Mouse (Mus musculus): ENCODE measurements around the gene Ino80e.
"Not testable (repeated sequence)": the region's sequence is repeated elsewhere in the genome, so short reads cannot be mapped to it uniquely, and the experiment has no call there.

The Ino80e gene

DNA sequence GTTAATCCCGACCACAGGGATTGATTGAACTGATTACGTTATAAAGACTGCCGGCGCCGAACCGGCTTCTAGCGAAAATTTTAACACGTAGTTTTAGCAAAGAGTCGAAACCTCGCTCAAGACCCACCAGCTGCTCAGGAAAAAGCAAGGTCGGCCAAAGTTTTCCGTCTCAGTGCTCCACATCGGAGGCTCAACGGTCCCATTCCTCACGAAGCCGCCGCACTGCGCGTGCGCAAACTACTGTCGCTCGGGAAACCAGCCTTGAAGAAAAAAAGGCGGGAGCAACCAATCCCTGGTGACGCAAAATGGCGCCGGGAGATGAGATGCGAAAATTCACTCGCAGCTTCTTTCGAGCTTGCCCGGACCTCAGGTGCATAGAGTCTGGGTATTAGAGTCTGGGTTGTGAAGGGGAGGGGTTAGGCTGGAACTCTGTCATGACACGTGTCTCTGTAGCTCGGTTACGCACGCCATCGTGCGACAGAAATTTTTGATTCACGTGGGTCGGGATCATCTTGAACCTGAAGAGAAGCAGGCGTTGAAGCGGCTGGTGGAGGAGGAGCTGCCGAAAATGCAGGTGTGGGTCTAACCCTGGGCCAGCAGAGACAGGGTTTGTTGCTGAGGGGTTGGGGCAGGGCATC lies at the start of gene Ino80e:
Gene Ino80e (minus strand): TSS at position 231 of the 638 bp plus-strand sequence.
- DNase-seq (ENCODE audit: low read depth, low spot score), result peak; percentile 93

DNA sequence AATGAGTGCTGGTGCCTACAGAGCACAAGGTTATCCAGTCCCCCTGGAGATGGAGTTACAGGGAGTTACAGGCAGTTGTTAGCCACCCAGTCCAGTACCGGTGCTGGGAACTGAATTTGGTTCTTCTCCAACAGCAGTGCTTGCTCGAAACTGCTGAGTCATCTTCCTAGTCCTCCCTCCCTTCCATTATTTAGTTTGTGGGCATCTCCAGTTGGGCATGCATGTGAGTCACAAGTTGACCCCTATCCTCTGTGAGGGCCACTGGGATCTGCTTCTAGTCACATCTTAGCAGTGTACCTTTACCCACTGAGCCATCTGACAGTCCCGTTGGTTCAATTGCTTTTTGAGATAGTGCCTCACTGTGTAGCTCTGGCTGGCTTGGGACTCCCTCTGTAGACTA lies 43.4 kb upstream of the Ino80e start:
- DNase-seq (ENCODE audit: low read depth, low spot score), result no peak

DNA sequence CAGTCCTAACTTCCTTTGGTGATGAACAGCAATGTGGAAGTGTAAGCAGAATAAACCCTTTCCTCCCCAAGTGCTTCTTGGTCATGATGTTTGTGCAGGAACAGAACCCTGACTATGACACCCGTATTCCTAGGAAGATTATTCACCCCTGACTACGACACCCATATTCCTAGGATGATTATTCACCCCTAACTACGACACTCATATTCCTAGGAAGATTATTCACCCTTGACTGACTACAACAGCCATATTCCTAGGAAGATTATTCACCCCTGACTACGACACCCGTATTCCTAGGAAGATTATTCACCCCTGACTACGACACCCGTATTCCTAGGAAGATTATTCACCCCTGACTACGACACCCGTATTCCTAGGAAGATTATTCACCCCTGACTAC lies 37.6 kb upstream of the Ino80e start:
- DNase-seq (ENCODE audit: low read depth, low spot score), result not testable (repeated sequence)

DNA sequence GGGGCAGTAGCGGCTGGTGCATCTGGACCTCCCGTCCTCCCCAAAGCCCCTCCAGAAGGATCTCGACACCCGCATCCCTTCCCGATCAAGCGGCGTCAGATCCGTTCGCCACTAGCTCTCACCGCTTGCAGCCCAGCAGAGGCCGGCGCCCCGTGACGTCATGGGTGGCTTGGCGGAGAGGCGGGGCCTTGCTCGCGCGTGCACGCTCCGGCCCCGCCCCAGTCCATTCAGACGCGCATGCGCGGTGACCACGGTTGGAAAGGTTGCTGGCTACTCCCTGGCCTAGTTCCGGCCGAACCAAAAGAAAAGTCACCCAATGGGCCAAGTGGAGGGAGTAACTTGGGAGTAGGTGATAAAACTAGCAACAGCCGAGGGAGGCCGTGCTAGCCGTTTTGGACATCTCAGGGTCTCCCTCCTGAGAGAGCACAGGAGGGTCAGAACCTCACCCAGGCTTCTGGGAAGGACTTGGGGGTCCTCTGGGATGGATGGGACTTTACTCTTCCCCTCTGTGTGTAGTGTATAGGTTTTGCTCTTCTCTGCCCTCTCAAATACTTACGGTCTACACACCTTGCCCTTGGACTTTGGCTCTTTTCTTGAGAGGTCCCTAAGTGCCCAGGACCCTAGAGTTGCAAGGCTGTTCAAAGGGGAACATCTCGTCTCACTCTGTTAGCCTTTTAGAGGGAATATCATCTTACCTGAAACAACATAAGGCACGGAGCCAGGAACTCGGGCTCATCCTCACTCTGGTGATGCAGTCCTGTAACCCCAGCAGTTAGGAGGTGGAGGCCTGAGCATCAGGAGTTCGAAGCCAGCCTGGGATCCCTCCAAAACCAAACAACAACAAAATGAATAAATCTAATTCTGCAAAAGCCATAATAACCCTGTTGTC lies 36.2 kb upstream of the Ino80e start:
- peak; percentile 85 for DNase-seq (ENCODE audit: low read depth, low spot score)

DNA sequence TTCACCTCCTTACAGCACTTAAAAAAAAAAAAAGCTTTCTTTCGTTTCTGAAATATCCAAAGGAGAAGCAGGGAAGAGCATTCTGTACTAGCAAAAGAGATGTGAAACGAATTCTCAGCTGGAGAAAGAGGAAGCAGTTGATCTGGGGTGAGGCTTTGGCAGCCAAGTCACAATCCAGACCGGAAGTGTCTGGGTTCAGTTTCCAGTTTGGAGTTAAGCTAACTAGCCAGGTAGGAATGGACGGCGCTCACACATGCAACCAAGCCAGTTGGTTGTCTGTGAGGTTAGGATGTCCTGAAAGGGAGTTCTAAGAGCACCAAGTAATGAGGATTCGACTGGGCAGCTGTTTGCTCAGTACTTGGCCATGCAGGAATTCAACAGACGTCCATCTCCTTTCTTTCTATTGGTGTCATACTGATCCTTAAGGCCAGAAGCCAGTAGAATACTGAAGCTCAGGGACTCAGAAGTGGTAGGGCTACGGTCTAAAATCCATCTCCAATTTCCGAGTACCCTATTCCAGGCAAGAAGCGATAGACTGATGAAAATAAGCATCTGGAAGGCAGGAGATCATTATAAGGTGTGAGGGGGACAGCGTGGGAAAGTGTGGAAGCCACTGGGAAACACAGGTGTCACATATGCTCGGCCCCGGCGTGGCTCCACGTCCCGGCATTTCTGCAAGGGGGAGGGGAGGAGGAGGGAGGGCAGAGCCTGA lies 35.4 kb upstream of the Ino80e start:
- peak; percentile 30 for DNase-seq (ENCODE audit: low read depth, low spot score)

DNA sequence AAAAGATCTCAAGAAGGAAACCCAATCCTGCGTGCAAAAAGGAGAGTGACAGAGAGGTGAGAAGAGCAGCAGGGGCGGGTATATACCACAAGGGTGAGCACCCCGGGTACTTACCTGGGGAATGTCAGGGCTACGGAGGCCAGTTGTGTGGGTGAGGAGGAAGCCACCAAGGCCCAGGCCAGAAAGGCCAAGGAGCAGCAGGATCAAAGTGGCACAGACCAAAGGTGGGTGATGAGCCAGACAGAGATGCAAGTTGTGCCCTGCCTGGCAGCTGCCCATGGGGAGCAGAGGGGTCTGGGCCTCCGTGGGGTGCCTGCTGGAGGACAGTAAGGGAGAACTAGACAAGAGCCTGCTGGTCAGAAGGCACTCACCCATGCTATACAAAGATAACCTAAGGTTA lies 34.7 kb upstream of the Ino80e start:
- no peak for DNase-seq (ENCODE audit: low read depth, low spot score)

DNA sequence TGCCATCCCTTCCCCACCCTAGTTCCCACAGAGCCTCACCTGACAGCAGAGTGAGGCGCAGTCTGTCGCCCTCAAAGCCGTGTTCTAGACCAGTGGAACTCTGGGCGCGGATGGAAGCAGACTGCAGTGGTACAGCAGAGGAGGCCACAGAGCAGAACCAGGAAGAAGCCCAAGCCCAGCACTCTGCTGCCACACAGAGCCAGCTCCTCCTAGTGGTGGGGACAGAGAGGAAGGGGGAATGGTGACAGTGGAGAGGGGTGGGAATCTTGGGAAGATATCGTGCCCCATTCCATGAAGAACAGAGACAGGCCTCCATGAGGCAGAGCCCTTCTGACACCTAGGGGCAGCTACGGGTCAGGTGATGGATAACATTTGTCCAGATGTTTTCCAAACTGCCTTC lies 26.7 kb upstream of the Ino80e start:
- DNase-seq (ENCODE audit: low read depth, low spot score), result no peak

DNA sequence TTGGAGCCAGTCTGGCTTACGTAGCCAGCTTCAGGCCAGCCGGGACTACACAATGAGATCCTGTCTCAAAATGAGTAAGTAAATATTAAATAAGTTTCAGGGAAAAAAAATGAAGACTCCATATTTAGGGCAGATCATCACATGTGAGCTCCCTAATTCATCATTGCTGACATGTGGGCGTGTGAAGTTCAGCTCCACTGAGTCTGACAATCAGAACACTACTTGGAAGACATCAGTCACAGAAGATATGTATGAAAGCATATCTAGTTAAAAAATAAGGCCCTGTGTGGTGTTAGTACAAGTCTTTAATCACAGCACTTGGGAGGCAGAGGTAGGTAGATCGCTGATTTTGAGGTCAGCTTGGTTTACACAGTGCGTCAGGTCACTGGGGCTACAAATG lies 25.1 kb upstream of the Ino80e start:
- no peak for DNase-seq (ENCODE audit: low read depth, low spot score)

DNA sequence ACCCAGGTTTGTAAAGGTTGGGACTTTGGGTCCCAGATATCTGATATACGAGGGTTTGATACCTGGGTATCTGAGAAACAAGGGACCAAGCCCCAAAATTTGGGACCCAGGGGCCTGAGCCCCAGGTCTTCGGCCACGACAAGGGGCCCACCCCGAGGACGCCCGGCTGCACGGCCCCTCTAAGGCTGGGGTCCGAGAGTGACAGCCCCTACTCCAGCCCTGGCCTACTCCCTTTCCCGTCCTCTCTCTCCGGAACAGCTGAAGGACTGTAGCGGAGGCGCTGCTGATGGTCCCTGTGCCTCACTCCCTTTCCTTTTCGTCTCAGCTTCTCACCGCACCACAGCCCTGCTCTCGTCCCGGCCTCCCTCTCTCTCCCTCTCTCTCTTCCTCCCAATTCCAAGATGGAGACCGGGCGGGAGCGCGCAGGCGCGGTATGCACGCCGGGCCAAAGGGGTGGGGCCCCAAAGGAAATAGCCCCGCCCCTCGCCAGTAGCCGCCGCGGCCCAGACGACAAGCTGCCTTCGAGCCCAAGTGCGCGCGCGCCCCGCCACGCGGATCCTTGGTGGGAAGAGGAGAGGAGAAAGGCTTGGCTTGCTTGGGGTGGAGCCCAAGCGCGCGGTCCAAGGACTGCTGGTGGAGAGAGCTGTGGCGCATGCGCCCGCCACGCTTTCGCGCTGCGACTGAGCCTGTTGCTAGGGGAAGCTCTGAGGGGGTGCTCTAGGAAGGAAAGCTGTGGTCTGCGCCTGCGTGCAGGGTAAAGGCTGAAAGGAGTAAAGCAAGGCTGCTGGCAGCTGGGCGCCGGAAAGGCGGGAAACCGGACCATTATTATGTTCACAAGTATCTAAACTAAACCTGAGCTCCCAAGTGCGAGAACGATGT lies 22.3 kb upstream of the Ino80e start, which contains the start of gene Taok2:
Gene Taok2 (minus strand): TSS at position 418 of the 879 bp plus-strand sequence.
- peak; percentile 93 for DNase-seq (ENCODE audit: low read depth, low spot score)

DNA sequence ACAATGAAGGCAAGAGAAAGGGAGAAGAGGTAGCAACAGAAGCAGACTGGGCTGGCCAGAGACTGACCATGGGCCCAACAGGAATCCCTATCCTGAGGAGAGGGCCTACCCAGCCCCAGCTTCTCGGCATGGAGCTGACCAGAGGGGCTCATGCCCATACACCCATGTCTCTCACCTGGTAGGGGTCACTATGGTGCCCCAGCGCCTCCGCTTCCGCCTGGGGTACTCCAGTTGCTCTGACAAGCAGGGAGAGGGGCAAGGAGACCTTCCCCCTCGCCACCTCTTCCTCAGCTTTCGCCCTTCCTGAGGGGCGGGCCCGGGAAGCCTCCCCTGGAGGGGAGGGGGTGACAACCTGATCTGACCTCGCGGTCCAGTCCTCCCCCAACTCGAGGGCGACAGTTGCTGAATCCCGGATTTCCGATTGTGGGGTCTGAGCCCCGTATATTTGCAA lies 21.6 kb upstream of the Ino80e start:
- DNase-seq (ENCODE audit: low read depth, low spot score), result no peak

DNA sequence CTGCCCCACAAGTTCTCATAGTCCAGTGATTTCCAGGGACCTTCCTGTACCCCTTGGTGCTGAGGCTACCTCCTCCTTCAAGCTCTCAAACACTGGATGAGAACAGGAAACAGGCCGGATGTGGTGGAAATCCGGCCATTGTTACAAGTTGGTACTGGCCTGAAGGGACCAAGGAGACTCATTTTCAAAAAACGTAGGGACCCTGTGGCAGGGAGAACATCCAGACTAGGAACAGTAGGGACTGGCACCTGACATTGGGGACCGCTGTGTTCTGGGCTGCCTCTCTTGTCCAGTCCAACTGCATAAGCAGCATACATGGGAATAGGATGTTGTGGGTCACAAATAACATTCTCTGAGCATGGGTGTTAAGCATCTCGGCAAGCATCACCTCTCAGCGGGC lies 18.9 kb upstream of the Ino80e start:
- no peak for DNase-seq (ENCODE audit: low read depth, low spot score)

DNA sequence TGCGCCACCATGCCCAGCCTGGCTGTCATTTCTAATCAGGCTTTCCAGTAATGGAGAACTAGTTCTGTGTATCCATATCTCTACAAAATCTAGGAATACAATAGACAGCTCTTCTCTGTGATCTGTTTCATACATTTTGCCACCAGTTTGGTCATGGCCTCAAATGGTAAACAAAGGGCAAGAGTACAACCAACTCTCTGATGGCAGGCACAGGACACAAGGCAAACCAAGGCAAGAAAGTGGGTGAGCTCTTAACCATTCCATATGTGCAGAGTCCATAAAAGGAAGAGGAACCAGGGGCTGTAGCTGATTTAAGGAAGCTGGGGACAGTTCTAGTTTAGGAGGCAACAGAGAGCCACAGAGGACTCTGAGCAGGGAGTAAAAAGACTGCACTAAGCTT lies 15.1 kb upstream of the Ino80e start:
- DNase-seq (ENCODE audit: low read depth, low spot score), result no peak

DNA sequence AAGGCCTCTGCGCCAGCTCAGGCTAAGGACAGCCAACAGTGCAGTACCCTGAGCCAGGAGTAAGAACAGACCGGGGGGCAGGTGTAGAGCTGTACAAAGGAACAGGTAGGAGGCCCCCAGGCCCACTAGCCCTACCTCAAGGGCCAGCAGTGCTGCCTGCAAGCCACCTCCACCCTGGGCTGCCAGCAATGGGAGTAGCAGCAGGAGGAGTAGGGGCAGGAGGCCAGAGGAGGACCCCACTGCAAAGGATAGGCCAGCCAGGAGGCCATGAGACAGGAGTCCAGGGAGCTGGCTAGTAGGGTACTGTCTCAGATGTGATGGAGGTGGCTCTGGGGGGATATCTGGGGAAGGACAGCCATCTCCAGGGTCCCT lies 8.3 kb upstream of the Ino80e start:
- DNase-seq (ENCODE audit: low read depth, low spot score), result no peak

DNA sequence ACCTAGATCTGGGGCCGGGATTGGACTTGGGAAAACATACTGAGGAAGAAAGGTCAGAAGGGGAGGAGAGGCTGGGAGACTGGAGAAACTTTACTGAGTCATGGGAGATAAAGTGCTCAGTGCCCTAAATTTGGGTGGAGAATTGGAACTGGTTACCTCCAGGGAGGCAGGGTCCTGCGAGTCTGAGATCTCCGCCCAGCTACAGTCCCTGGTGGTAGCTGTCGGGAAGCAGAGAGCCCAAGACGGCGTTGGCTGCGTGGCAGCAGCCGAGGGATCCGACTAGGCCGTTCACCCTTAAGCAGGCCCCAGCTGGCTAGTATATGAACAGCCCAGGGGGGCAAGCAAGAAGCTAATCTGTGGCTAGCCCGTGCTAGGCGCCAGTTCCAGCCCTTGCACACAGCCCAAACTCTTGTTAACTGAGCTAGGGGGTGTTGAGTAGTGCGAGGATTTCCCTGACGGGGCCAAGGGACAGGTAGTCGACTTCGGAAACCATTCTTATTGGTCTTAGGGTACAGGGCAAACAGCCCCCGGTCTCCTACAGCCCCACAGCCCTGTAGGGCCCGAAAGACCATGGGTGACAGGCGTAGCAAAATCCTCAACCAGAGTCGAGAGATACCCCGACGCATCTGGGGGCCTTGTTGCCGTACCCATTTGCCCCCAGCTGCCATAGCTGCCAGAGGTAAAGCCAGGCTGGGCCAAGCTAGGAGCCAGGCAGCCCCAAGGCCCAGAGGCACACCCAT lies 7.8 kb upstream of the Ino80e start:
- no peak for DNase-seq (ENCODE audit: low read depth, low spot score)

DNA sequence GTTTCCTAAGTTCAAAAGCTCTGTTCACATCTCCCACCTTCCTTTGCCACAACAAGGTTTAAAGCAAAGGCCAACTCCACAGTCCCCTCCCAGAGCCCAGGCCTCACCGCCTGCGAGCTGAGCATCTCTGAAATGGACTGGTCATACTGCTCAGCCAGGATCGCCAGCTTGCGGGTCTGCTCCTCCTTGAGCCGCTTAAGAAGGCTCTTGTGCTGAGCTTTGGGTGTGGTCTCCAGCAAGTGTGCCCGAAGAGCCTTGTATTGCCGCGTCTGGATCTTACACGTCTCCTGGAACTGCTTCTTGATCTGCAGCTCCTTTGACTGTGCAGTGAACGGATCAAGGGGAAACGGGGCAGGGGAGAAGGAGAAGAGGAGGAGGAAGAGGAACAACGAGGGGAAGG lies 5.8 kb upstream of the Ino80e start:
- no peak for DNase-seq (ENCODE audit: low read depth, low spot score)

DNA sequence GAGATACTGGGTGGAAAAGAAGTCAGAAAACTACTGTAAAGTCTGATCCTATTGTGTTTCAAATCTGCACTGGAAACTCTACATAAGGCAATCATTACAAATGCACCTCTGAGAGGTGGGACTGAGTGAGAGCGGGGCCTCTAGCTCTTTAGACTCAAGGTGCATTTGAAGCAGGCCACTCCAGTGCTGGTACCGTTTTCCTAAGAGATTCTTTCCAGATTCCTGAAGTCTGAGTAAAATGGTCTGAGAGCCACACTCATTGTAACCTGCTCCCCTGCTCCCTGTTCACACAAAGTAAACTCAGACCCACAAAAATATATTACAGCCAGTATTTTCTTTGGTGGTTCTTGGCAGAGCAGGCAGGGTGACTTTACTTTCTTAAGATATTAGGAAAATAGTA lies 5.4 kb upstream of the Ino80e start:
- DNase-seq (ENCODE audit: low read depth, low spot score), result no peak

DNA sequence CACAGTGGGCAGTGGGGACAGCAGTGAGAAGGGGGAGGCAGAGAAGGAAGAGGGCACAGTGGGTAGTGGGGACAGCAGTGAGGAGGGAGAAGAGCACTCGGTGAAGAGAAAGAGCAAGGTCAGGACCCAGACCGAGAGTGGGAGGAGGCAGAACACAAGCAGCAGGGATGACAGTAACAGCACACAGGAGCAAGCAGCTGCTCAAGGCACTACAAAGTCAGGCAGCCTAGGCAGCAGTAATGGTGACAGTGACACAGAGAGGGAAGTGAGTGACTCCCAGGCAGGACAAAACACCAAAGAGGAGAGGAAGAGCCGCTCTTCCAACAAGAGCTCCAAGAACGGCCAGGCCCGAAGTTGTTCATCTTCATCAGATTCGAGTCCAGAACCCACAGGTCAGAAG lies 1.6 kb upstream of the Ino80e start:
- DNase-seq (ENCODE audit: low read depth, low spot score), result no peak

DNA sequence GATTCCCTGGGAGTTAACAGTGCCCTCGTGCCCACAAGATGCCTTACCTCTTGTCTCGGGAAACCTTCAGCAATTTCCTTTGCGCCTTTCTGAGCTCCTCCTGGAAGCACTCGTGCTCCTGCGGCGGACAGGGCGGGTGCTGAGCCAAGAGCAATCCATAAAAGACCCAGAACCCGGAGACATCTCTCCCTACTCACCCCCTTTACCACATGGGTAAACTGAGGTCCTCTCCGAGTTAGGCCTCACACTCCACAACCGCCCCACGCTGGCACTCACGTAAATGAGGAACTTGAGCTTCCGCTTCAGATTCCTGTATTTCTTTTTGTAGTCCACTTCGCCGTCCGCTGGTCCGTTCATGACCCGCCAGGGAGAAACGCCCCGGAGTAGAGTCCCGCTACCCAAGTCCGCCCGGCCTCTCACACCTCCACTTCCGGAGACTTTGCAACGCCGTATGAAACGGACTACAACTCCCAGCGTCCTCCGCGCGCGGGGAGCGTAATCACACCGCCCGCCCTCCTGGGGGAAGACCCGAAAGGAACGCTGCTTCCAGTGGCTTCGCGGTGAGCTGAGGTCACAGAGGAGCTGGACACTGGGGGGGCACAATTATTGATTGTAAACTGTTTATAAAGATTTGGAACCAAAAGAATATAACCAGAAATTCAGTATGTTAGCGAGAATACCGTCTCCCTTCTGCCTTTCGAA lies 597 bp downstream of the Ino80e start, which contains the start of gene Hirip3:
Gene Hirip3 (plus strand): TSS at position 544 of the 702 bp plus-strand sequence.
- peak; percentile 90 for DNase-seq (ENCODE audit: low read depth, low spot score)

DNA sequence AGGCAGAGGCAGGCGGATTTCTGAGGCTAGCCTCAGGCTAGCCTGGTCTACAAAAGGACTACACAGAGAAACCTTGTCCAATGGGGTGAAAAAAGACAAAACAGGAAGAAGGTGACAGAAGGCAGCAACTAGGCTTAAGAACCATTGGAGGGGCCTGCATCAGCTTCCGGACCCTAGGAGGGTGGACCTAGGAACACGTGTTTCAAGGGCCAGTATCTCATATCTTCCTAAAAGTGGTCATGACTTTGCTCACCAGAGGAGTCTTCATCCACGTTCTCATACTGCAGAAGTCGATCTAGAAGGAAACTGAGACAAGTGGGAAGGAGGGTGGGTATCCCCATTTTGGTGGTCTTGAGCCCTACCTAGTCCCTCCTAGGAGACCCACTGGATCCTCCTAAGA lies 1.2 kb downstream of the Ino80e start:
- no peak for DNase-seq (ENCODE audit: low read depth, low spot score)

All from c-Kit-negative CD71-positive TER-119-positive erythroid progenitor cells, embryonic 14.5 days (primary cell).